Comparison of ENCODE assay signal across 8 mouse cellular contexts in genomic region chr10:60284248-60284647, GRCm38 (mm10). TPM values are rescaled to one million over a fixed set of nuclear protein-coding genes. Genes with fewer than 3 reads are reported as not detected.
DNase-seq lines count a peak whose midpoint lies in the region; ATAC-seq and TF ChIP-seq lines count a peak whose summit lies in the region.

No protein-coding gene starts in this region.

- H3K4me2 ChIP-seq in heart, embryonic 16.5 days (ENCODE audit: low read depth, low read length): no peak overlapping the region
- peak overlapping the region; percentile 51 for H3K4me2 ChIP-seq in forebrain, embryonic 13.5 days
- H3K4me2 ChIP-seq in limb, embryonic 14.5 days (replicated peaks; ENCODE audit: low read depth, low read length, severe bottlenecking): no peak overlapping the region; the same call in 1 of the 2 replicates
- peak overlapping the region; percentile 47 for H3K4me2 ChIP-seq in neural tube, embryonic 14.5 days (ENCODE audit: low read depth, low read length)

- peaks cover 77% of the 10 kb centered on the region for H3K4me1 ChIP-seq in heart, embryonic 16.5 days (ENCODE audit: control insufficient read depth, insufficient read depth, low read length)
- H3K4me1 ChIP-seq in forebrain, embryonic 13.5 days: peaks cover 76% of the 10 kb centered on the region
- H3K4me1 ChIP-seq in limb, embryonic 14.5 days (ENCODE audit: control insufficient read depth, insufficient read depth, low read length): peaks cover 36% of the 10 kb centered on the region
- H3K4me1 ChIP-seq in neural tube, embryonic 14.5 days (ENCODE audit: control insufficient read depth, insufficient read depth, low read length): peaks cover 72% of the 10 kb centered on the region

- H3K27me3 ChIP-seq in heart, embryonic 16.5 days (ENCODE audit: control insufficient read depth, insufficient read depth, low read length): no peaks in the 10 kb centered on the region
- H3K27me3 ChIP-seq in forebrain, embryonic 13.5 days: no peaks in the 10 kb centered on the region
- H3K27me3 ChIP-seq in limb, embryonic 14.5 days (ENCODE audit: control insufficient read depth, insufficient read depth, low read length): no peaks in the 10 kb centered on the region
- no peaks in the 10 kb centered on the region for H3K27me3 ChIP-seq in neural tube, embryonic 14.5 days (ENCODE audit: control insufficient read depth, insufficient read depth, low read length)

- intact Hi-C loops in heart, postnatal 10 days (cut with DNase I): no loop called here

- TF ChIP-seq POLR2A in limb, embryonic 14.5 days (IDR thresholded peaks at IDR 0.05; ENCODE audit: borderline replicate concordance, extremely low read depth, insufficient read depth, insufficient read length): no peak

- H3K27ac ChIP-seq in heart, embryonic 16.5 days (ENCODE audit: low read length): peak overlapping the region; percentile 76
- H3K27ac ChIP-seq in forebrain, embryonic 13.5 days: peak overlapping the region; percentile 79
- peak overlapping the region; percentile 70 for H3K27ac ChIP-seq in limb, embryonic 14.5 days (replicated peaks; ENCODE audit: low read depth, low read length)
- peak overlapping the region; percentile 85; the same call in 1 of the 2 replicates for H3K27ac ChIP-seq in neural tube, embryonic 14.5 days (ENCODE audit: low read depth, low read length)

- H3K36me3 ChIP-seq in heart, embryonic 16.5 days (ENCODE audit: control insufficient read depth, insufficient read depth): no peaks in the 10 kb centered on the region
- H3K36me3 ChIP-seq in forebrain, embryonic 13.5 days (ENCODE audit: poor library complexity, severe bottlenecking): 0 out of 2 replicates have a peak, but pooled peaks cover 3% of the 10 kb centered on the region
- H3K36me3 ChIP-seq in limb, embryonic 14.5 days (ENCODE audit: control insufficient read depth, insufficient read depth, low read length): peaks cover 6% of the 10 kb centered on the region; the same call in 1 of the 2 replicates
- H3K36me3 ChIP-seq in neural tube, embryonic 14.5 days (ENCODE audit: control insufficient read depth, insufficient read depth, low read length): no peaks in the 10 kb centered on the region

- no peak for DNase-seq in heart, postnatal 10 days
- DNase-seq in limb, embryonic 14.5 days (ENCODE audit: low spot score): no peak
- no peak for DNase-seq in testis, postnatal 14 days (ENCODE audit: low spot score)
- no peak for DNase-seq in lung, postnatal 14 days

- no peaks in the 10 kb centered on the region for H3K9me3 ChIP-seq in heart, embryonic 16.5 days (replicated peaks; ENCODE audit: control insufficient read depth, low read length)
- no peaks in the 10 kb centered on the region for H3K9me3 ChIP-seq in forebrain, embryonic 13.5 days (replicated peaks)
- H3K9me3 ChIP-seq in limb, embryonic 14.5 days (ENCODE audit: control insufficient read depth, low read length): no peaks in the 10 kb centered on the region
- no peaks in the 10 kb centered on the region for H3K9me3 ChIP-seq in neural tube, embryonic 14.5 days (ENCODE audit: control insufficient read depth, low read length)

- no peak overlapping the region for H3K4me3 ChIP-seq in heart, embryonic 16.5 days (ENCODE audit: low read length)
- H3K4me3 ChIP-seq in forebrain, embryonic 13.5 days: no peak overlapping the region
- no peak overlapping the region for H3K4me3 ChIP-seq in limb, embryonic 14.5 days (replicated peaks; ENCODE audit: low read length)
- no peak overlapping the region for H3K4me3 ChIP-seq in neural tube, embryonic 14.5 days (ENCODE audit: low read depth, low read length)

- no peak for ATAC-seq in heart, embryonic 16.5 days (replicated peaks; ENCODE audit: extremely low read depth, insufficient read depth, low FRiP score)
- ATAC-seq in forebrain, embryonic 13.5 days: no peak
- ATAC-seq in limb, embryonic 14.5 days (ENCODE audit: low FRiP score, low read depth): no peak
- no peak for ATAC-seq in neural tube, embryonic 14.5 days (ENCODE audit: low read depth)
- ATAC-seq in erythroblast, adult 5-6 weeks (replicated peaks; ENCODE audit: low FRiP score, poor library complexity, severe bottlenecking): no peak

- no peak overlapping the region; the same call in 1 of the 2 replicates for H3K9ac ChIP-seq in heart, embryonic 16.5 days (ENCODE audit: low read length)
- H3K9ac ChIP-seq in forebrain, embryonic 13.5 days: peak overlapping the region; percentile 35; the same call in 1 of the 2 replicates
- 0 out of 2 replicates have a peak overlapping the region, but pooled peaks have one; percentile 16 for H3K9ac ChIP-seq in limb, embryonic 14.5 days (ENCODE audit: low read depth, low read length, severe bottlenecking)
- H3K9ac ChIP-seq in neural tube, embryonic 14.5 days (replicated peaks; ENCODE audit: low read depth, low read length): no peak overlapping the region; the same call in 1 of the 2 replicates

- 75% methylated on average over 6 of the region's 6 CpGs for WGBS in heart, embryonic 16.5 days
- 57% methylated on average over 6 of the region's 6 CpGs for WGBS in forebrain, embryonic 13.5 days
- 80% methylated on average over 6 of the region's 6 CpGs for WGBS in limb, embryonic 14.5 days
- WGBS in neural tube, embryonic 14.5 days: 51% methylated on average over 6 of the region's 6 CpGs

RNA-seq across cellular contexts. Expression of gene Psap, which starts 6.8 kb away (rescaled TPM):
- polyA plus RNA-seq in heart, embryonic 16.5 days (2015; fragmentation: Nextera tagmentation; extraction: Ambion mirVana): 130 and 143 TPM in 2 replicates
- total RNA-seq in heart, postnatal 10 days (2021): 100 to 1,000 TPM; 806 to 812 TPM
- 92.2 and 131 TPM in 2 replicates for polyA plus RNA-seq in forebrain, embryonic 13.5 days (2015; fragmentation: Nextera tagmentation; extraction: Ambion mirVana)
- 648 and 665 TPM in 2 replicates for polyA plus RNA-seq in limb, embryonic 14.5 days (2012; rRNA removed)
- polyA plus RNA-seq in limb, embryonic 14.5 days (2014; fragmentation: Nextera tagmentation; extraction: Ambion mirVana): 121 and 125 TPM in 2 replicates
- polyA plus RNA-seq in neural tube, embryonic 14.5 days (2014; fragmentation: Nextera tagmentation; extraction: Ambion mirVana): 144 and 154 TPM in 2 replicates
- total RNA-seq in erythroblast, adult 5-6 weeks (2015; ENCODE audit: low replicate concordance): 208 and 256 TPM in 2 replicates
- total RNA-seq in erythroblast, adult 5-6 weeks (2017; ENCODE audit: low replicate concordance): 196 and 238 TPM in 2 replicates

Comparison
In these comparisons a context has a peak if more than half of its experiments do, and no peak if none do; other contexts are left out.
1. H3K4me2 ChIP-seq: peak in forebrain, embryonic 13.5 days (single experiment) and neural tube, embryonic 14.5 days (single experiment); none in heart, embryonic 16.5 days (single experiment) and limb, embryonic 14.5 days (single experiment).
2. H3K9ac ChIP-seq: peak in forebrain, embryonic 13.5 days (single experiment) and limb, embryonic 14.5 days (single experiment); none in heart, embryonic 16.5 days (single experiment) and neural tube, embryonic 14.5 days (single experiment).
3. Peak in every context shown above with its lines, with median percentiles within 50 percentile points of each other: H3K27ac ChIP-seq.